Mouse (Mus musculus) erythroblast, embryonic 14.5 days (primary cell): ENCODE measurements at regions not wholly inside any gene's neighbourhood (a gene's known extent, or its start where the extent isn't known, plus 50 kb on each side); places are given as distances from the start of the nearest gene placed in this dataset.

ENCODE experiments used
- GATA1 ChIP-seq: IDR thresholded peaks from 2 replicates; pipeline ENCODE4 v1.6.1; 2012; ENCODE audit warnings: low read length, inconsistent platforms, mixed read lengths
- TAL1 ChIP-seq: IDR thresholded peaks from 3 replicates; pipeline ENCODE4 v1.6.1; 2012; ENCODE audit warnings: low read length, inconsistent platforms, mixed read lengths

DNA sequence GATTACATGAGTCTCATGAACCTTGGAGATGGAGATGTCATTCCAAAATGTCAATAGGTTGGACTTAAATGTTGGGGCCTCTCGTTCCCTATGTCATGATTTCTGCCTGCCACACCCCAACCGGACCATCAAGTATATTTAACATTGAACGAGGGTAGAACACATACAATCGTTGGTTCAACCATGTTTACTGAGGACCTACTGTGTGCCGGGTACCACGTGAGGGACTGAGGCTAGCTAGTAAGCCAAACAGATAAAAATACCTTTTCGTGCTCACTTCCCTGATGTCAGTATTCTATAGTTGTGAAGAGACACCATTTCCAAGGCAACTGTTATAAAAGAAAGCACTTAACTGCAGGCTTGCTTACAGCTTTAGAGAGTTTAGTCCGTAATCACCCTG lies 70.6 kb upstream of the Tnrc6c start:
- no peak for TF ChIP-seq TAL1
- no peak for TF ChIP-seq GATA1
